11 mouse cellular contexts compared by ENCODE assay signal in the genomic region with DNA sequence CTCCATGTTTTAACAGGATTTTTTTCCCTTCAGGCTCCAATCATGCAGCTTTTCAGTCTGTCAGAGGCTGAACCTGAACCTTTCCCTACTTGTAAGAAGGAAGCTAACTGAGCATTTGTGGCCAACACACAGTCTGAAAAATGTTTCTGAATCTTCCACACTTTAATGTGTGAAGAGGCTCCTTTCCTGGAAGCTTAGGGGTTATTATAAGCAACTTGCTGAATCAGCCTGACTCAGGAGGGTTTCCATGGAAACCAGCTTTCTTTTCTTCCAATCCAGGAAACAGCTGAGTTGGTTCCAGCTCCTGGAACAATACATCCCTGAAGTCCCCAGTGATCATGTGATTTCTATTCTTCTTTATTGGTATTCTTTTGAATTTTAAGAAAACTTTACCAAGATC.
DNase-seq lines count a peak whose midpoint lies in the region; ATAC-seq and TF ChIP-seq lines count a peak whose summit lies in the region.
"Had no signal": no experiment of that assay in that cellular context is flagged by ENCODE, and none has a peak within 500 bp of the region (broad histone marks: within the 10 kb centered on the region; RNA-seq: fewer than 3 reads in every experiment).

No protein-coding gene starts in this region.

- no peak for TF ChIP-seq CTCF in left cerebral cortex, adult 2 months (IDR thresholded peaks at IDR 0.05)

- no peak overlapping the region for H3K4me3 ChIP-seq in limb, embryonic 14.5 days (replicated peaks; ENCODE audit: low read length)
- H3K4me3 ChIP-seq in limb, embryonic 10.5 days: no peak overlapping the region
- no peak overlapping the region for H3K4me3 ChIP-seq in forebrain, embryonic 14.5 days (ENCODE audit: low read depth, low read length)
- no peak overlapping the region for H3K4me3 ChIP-seq in left cerebral cortex, adult 2 months
- no peak overlapping the region for H3K4me3 ChIP-seq in liver, embryonic 11.5 days (ENCODE audit: low read depth, low read length)
- H3K4me3 ChIP-seq: lung, embryonic 15.5 days had no signal

- no peaks in the 10 kb centered on the region for H3K27me3 ChIP-seq in limb, embryonic 14.5 days (ENCODE audit: control insufficient read depth, insufficient read depth, low read length)
- H3K27me3 ChIP-seq in limb, embryonic 10.5 days (ENCODE audit: low read depth, poor library complexity, severe bottlenecking): no peaks in the 10 kb centered on the region
- no peaks in the 10 kb centered on the region for H3K27me3 ChIP-seq in forebrain, embryonic 14.5 days (replicated peaks; ENCODE audit: control insufficient read depth, insufficient read depth, low read length)
- H3K27me3 ChIP-seq in liver, embryonic 11.5 days (replicated peaks; ENCODE audit: control insufficient read depth, insufficient read depth, low read length): no peaks in the 10 kb centered on the region
- H3K27me3 ChIP-seq: lung, embryonic 15.5 days had no signal

- no peaks in the 10 kb centered on the region for H3K4me1 ChIP-seq in limb, embryonic 14.5 days (ENCODE audit: control insufficient read depth, insufficient read depth, low read length)
- no peaks in the 10 kb centered on the region for H3K4me1 ChIP-seq in limb, embryonic 10.5 days
- H3K4me1 ChIP-seq in forebrain, embryonic 14.5 days (ENCODE audit: control insufficient read depth, insufficient read depth, low read length): 0 out of 2 replicates have a peak, but pooled peaks cover 3% of the 10 kb centered on the region
- no peaks in the 10 kb centered on the region for H3K4me1 ChIP-seq in liver, embryonic 11.5 days (replicated peaks; ENCODE audit: control insufficient read depth, insufficient read depth, low read length)
- H3K4me1 ChIP-seq: lung, embryonic 15.5 days had no signal

- TF ChIP-seq POLR2A in limb, embryonic 14.5 days (IDR thresholded peaks at IDR 0.05; ENCODE audit: borderline replicate concordance, extremely low read depth, insufficient read depth, insufficient read length): no peak

- H3K4me2 ChIP-seq in limb, embryonic 14.5 days (replicated peaks; ENCODE audit: low read depth, low read length, severe bottlenecking): no peak overlapping the region
- H3K4me2 ChIP-seq in forebrain, embryonic 14.5 days (ENCODE audit: low read length): no peak overlapping the region
- no peak overlapping the region for H3K4me2 ChIP-seq in liver, embryonic 11.5 days
- H3K4me2 ChIP-seq: lung, embryonic 15.5 days had no signal

- ATAC-seq in limb, embryonic 14.5 days (ENCODE audit: low FRiP score, low read depth): no peak
- ATAC-seq in forebrain, embryonic 14.5 days: peak; percentile 63; the same call in 1 of the 2 replicates
- no peak for ATAC-seq in liver, embryonic 11.5 days (replicated peaks; ENCODE audit: low FRiP score)
- ATAC-seq: CD4-positive, CD25-positive, alpha-beta regulatory T cell, adult 4 months had no signal

- peak; percentile 56 for DNase-seq in limb, embryonic 14.5 days (ENCODE audit: low spot score)
- no peak for DNase-seq in limb, embryonic 10.5 days (ENCODE audit: low spot score)
- peak; percentile 69 for DNase-seq in forebrain, embryonic 14.5 days (ENCODE audit: low spot score)
- DNase-seq in left cerebral cortex, adult 2 months (ENCODE audit: extremely low spot score in 1 of 2, low spot score in 2 of 2): peak; percentile 36
- peak; percentile 13 for DNase-seq in right cerebral cortex, postnatal 14 days
- no peak for DNase-seq in adrenal gland, postnatal 36 days
- DNase-seq in adrenal gland, adult 18-20 months (ENCODE audit: low spot score in 2 of 2): no peak
- no peak for DNase-seq in liver, embryonic 11.5 days (ENCODE audit: low spot score)
- DNase-seq: heart, adult 18-20 months had no signal

- no peak overlapping the region for H3K27ac ChIP-seq in limb, embryonic 14.5 days (replicated peaks; ENCODE audit: low read depth, low read length)
- H3K27ac ChIP-seq in limb, embryonic 10.5 days: no peak overlapping the region
- H3K27ac ChIP-seq in forebrain, embryonic 14.5 days (ENCODE audit: low read depth, low read length): no peak overlapping the region
- H3K27ac ChIP-seq in left cerebral cortex, adult 2 months: peak overlapping the region; percentile 70
- no peak overlapping the region for H3K27ac ChIP-seq in liver, embryonic 11.5 days (ENCODE audit: low read depth, low read length)
- H3K27ac ChIP-seq: lung, embryonic 15.5 days had no signal

- no peaks in the 10 kb centered on the region for H3K36me3 ChIP-seq in limb, embryonic 14.5 days (ENCODE audit: control insufficient read depth, insufficient read depth, low read length)
- no peaks in the 10 kb centered on the region for H3K36me3 ChIP-seq in limb, embryonic 10.5 days
- H3K36me3 ChIP-seq in forebrain, embryonic 14.5 days (ENCODE audit: control insufficient read depth, insufficient read depth, low read length): no peaks in the 10 kb centered on the region
- H3K36me3 ChIP-seq in liver, embryonic 11.5 days (ENCODE audit: control insufficient read depth, insufficient read depth, low read length): no peaks in the 10 kb centered on the region
- H3K36me3 ChIP-seq: lung, embryonic 15.5 days had no signal

- H3K9ac ChIP-seq in limb, embryonic 14.5 days (ENCODE audit: low read depth, low read length, severe bottlenecking): no peak overlapping the region
- H3K9ac ChIP-seq in forebrain, embryonic 14.5 days (ENCODE audit: low read length): no peak overlapping the region
- H3K9ac ChIP-seq in liver, embryonic 11.5 days (ENCODE audit: low read depth, low read length): no peak overlapping the region
- H3K9ac ChIP-seq: lung, embryonic 15.5 days had no signal

- intact Hi-C loops in left cerebral cortex, adult 2 months (cut with DNase I): no loop called here

- no peaks in the 10 kb centered on the region for H3K9me3 ChIP-seq in limb, embryonic 14.5 days (ENCODE audit: control insufficient read depth, low read length)
- no peaks in the 10 kb centered on the region for H3K9me3 ChIP-seq in limb, embryonic 10.5 days (replicated peaks)
- H3K9me3 ChIP-seq in forebrain, embryonic 14.5 days (replicated peaks; ENCODE audit: control insufficient read depth, low read length): no peaks in the 10 kb centered on the region
- H3K9me3 ChIP-seq in liver, embryonic 11.5 days (ENCODE audit: control insufficient read depth, low read length): no peaks in the 10 kb centered on the region
- H3K9me3 ChIP-seq: lung, embryonic 15.5 days had no signal

Comparison
In these comparisons a context has a peak if more than half of its experiments do, and no peak if none do; other contexts are left out.
1. DNase-seq: peak in limb, embryonic 14.5 days (single experiment), forebrain, embryonic 14.5 days (single experiment), left cerebral cortex, adult 2 months (2 of 2) and right cerebral cortex, postnatal 14 days (single experiment); none in limb, embryonic 10.5 days (single experiment), adrenal gland, postnatal 36 days (0 of 2), adrenal gland, adult 18-20 months (0 of 2) and liver, embryonic 11.5 days (single experiment).